Mouse (Mus musculus) splenic B cell, adult 2 months (primary cell): ENCODE measurements around the gene Orc6.

ENCODE experiments used
- DNase-seq: peaks from one replicate; pipeline ENCODE4 v3.0.0-alpha.2; 2011; ENCODE audit warnings: low read depth, low spot score
- H3K27me3 ChIP-seq: 2 replicates; pipeline ENCODE4 v1.6.1; 2012; ENCODE audit warnings: mild to moderate bottlenecking, low read length, moderate library complexity, mixed read lengths; ENCODE audit not compliant: control insufficient read depth, poor library complexity, insufficient read depth, severe bottlenecking
- H3K36me3 ChIP-seq: 2 replicates; pipeline ENCODE4 v1.6.1; 2012; ENCODE audit warnings: mild to moderate bottlenecking, low read length, moderate library complexity, mixed read lengths; ENCODE audit not compliant: control insufficient read depth, poor library complexity, insufficient read depth, severe bottlenecking

Orc6 gene

DNA sequence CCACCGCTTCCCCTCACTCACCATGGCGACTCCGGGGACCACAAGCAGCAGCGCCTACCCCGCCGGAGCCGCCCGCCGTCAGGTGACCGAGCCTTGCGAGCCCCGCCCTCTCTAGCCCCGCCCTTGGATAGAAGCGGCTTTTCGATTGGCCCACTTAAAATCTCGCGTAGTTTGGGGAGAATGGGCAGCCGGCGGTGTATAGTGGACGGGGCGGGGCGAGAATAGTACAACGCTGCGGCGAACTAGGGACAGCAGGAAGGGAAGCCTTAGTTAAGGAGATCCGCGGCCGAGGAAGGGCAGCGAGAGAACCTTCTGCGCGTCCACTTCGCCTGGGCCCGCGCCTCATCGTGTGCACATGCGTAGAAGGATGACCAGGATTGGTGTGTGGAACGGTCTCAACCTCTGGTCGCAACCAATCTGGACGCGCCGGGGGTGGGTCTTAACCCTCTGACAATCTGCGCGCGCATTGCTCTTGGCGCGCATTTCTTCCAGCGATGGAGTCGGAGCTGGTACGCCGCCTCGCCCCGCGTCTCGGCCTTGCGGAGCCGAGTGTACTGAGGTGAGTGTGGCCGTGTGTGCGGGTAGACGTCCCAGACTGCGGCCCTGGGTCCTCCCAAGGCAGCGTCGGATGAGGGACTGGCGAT lies at the start of gene Orc6, which contains the start of gene Vps35:
TSS of gene Orc6 (plus strand) at position 199 of the 644 bp plus-strand sequence.
TSS of gene Vps35 (minus strand) at position 369 of the 644 bp plus-strand sequence.
- no peaks in the 10 kb centered on the region; the same call in 1 of the 2 replicates for H3K36me3 ChIP-seq
- no peaks in the 10 kb centered on the region for H3K27me3 ChIP-seq
- peak; percentile 96 for DNase-seq

DNA sequence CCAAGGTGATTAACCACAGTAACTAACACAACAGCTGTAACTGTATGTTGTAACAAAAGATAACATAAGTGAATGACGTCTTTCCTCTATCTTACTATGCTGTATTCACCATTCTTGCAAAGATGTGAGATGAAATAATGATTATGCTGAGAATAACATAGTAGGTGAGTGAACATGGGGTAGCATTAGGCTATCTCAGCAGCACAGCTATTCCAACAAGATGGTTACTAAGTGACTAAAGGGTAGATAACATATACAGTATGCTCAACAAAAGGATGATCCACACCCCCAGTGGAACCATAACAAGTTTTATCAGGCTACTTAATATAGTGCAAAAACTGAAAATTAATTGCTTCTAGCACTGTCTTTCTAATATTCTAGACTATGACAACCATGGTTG lies 12.6 kb upstream of the Orc6 start:
- no peaks in the 10 kb centered on the region for H3K27me3 ChIP-seq
- DNase-seq: no peak
- H3K36me3 ChIP-seq: peaks cover 16% of the 10 kb centered on the region

- no peaks in the 10 kb centered on the region for H3K27me3 ChIP-seq
- DNase-seq: peak; percentile 54
- no peaks in the 10 kb centered on the region; the same call in 1 of the 2 replicates for H3K36me3 ChIP-seq
These were observed 615 bp upstream of the Orc6 start for GRCm38 (mm10) chr8:85298600-85299433.

DNA sequence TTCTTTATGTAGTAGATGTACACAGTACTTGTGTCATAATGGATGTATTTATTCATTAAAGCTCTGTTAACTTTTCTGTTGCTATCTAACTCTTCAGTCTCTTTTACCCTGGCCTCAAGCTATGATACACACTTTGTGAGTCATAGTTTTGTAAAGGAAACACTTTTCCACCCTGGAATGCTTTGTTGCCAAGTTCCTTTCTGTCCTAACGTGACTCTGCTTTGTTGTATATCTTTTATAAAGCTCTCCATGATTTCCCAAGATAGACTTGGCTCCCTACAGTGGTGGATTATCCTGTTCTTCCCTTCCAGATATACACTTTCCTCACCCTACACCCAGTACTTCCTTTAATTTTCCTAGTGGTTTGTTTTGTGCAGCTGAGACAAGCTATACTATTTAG lies 2.5 kb downstream of the Orc6 start:
- no peak for DNase-seq
- no peaks in the 10 kb centered on the region; the same call in 1 of the 2 replicates for H3K36me3 ChIP-seq

GRCm38 (mm10) chr8:85302931-85303330 lies 3.5 kb downstream of the Orc6 start:
- Histone ChIP-seq H3K36me3 (no peaks in the 10 kb centered on the region; the same call in 1 of the 2 replicates), H3K27me3 (no peaks in the 10 kb centered on the region)
- no peak for DNase-seq

More for the DNA sequence above, 2.5 kb downstream of the Orc6 start:
- no peaks in the 10 kb centered on the region for H3K27me3 ChIP-seq

- no peaks in the 10 kb centered on the region; the same call in 1 of the 2 replicates for H3K36me3 ChIP-seq
These were observed 4.1 kb downstream of the Orc6 start for GRCm38 (mm10) chr8:85303531-85303930.

DNA sequence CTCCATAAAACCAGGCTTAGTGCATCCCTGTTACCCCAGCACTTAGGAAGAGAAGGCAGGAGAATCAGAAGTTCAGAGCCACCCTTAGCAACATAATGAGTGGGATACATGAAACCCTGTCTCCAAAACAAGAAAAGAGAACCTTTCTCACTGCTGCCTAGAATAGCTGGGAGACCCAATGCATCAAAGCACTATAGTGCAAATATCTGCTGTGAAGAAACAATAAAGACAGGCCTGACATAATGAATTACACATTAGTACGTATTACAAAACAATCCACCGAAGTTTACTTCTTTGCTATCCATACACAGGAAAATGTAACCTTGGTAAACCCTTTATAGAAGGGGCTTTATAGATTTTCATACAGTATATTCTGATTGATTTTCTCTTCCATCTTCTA lies 9.1 kb downstream of the Orc6 start:
- no peak for DNase-seq
- H3K36me3 ChIP-seq: no peaks in the 10 kb centered on the region
- no peaks in the 10 kb centered on the region for H3K27me3 ChIP-seq

More at GRCm38 (mm10) chr8:85303531-85303930, 4.1 kb downstream of the Orc6 start:
- no peaks in the 10 kb centered on the region for H3K27me3 ChIP-seq
- no peak for DNase-seq

- H3K27me3 ChIP-seq: no peaks in the 10 kb centered on the region
- no peaks in the 10 kb centered on the region for H3K36me3 ChIP-seq
- peak; percentile 49 for DNase-seq
These were observed 12.3 kb downstream of the Orc6 start for GRCm38 (mm10) chr8:85311743-85312142.

GRCm38 (mm10) chr8:85313036-85313435 lies 13.6 kb downstream of the Orc6 start:
- no peak for DNase-seq
- Histone ChIP-seq H3K27me3 (no peaks in the 10 kb centered on the region), H3K36me3 (no peaks in the 10 kb centered on the region)

GRCm38 (mm10) chr8:85318534-85318933 lies 19.1 kb downstream of the Orc6 start:
- Histone ChIP-seq H3K36me3 (no peaks in the 10 kb centered on the region), H3K27me3 (no peaks in the 10 kb centered on the region)
- DNase-seq: no peak

DNA sequence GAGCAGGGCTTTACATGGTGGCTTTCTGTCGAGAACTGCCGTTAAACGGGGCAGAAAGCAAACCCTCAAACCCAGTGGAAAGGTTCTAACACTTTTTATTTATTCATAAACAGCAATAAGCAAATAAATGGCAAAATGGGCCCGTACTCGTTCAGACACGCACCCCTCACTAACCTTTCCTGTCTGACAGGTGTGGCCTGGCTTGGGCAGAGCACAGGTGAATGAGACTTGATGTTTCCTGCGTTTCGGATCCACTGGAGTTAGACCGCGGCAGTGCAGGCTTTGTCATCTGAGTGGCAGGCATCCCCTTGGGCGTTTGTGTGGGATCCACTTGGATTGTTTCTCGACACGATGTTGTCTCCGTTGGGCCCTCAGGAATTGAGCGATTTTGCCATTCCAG lies 22.5 kb downstream of the Orc6 start:
- Histone ChIP-seq H3K36me3 (no peaks in the 10 kb centered on the region), H3K27me3 (no peaks in the 10 kb centered on the region)
- DNase-seq: no peak

- H3K27me3 ChIP-seq: no peaks in the 10 kb centered on the region
- no peak for DNase-seq
- H3K36me3 ChIP-seq: no peaks in the 10 kb centered on the region
These were observed 23.7 kb downstream of the Orc6 start for GRCm38 (mm10) chr8:85323084-85323483.

DNA sequence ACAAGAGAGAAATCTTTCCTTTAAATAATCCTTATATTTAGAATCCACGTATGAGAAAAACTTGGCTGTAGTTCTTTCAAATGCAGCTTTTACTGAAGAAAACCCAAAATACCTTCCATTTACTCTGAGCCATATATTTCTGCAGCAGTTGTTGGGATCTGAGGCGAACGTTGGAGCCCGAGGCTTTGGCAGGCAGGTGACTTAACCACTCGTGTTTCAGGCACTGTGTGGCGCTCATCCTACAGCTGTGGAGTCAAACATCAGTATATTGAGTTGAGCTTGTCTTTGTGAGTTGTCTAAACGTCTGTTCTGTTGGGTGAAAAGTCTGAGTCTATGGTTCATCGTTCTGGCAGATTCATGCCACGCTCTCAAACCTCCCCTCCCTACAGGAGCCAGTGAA lies 27.6 kb downstream of the Orc6 start:
- no peak for DNase-seq
- no peaks in the 10 kb centered on the region for H3K36me3 ChIP-seq
- no peaks in the 10 kb centered on the region for H3K27me3 ChIP-seq

- H3K27me3 ChIP-seq: no peaks in the 10 kb centered on the region
- H3K36me3 ChIP-seq: no peaks in the 10 kb centered on the region
- DNase-seq: no peak
These were observed 30.1 kb downstream of the Orc6 start for GRCm38 (mm10) chr8:85329506-85329905.

DNA sequence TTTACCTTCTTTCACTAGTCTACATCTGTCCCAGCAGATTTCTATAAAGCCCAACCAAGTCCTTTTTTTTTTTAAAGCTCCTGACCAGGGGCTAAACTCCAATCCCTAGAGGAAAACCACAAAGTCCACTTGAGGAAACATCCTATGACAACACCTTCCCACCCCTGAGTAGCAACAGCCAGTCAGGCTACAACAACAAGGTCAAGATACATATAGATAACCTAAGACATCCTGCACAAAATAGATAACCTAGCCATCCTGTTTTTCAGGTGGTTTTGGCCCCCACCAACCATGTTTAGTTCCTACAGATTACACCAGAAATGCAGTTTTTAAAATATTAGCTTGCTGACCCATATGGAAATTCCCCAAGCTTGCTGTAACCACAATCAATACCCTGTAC lies 35.7 kb downstream of the Orc6 start:
- Histone ChIP-seq H3K27me3 (no peaks in the 10 kb centered on the region; the same call in 1 of the 2 replicates), H3K36me3 (no peaks in the 10 kb centered on the region)
- DNase-seq: no peak
